Mouse (Mus musculus) G1E-ER4 (cell line): ENCODE measurements around the gene Asap2. TPM values are rescaled to one million over a fixed set of nuclear protein-coding genes. Genes with fewer than 3 reads are reported as not detected.
"Not testable (repeated sequence)": the region's sequence is repeated elsewhere in the genome, so short reads cannot be mapped to it uniquely, and the experiment has no call there.

Experiments used
- GATA1 ChIP-seq: IDR thresholded peaks from one replicate; pipeline ENCODE4 v1.8.0; 2012; ENCODE audit warnings: low read length, inconsistent platforms
- polyA plus RNA-seq: library from polyadenylated mRNA; stranded (reverse); fragments of >175 nt; gene quantifications from 2 replicates; pipeline ENCODE4 v1.2.3, GENCODE M21; 2012

Gene Asap2
- polyA plus RNA-seq, result not detected in 2 replicates

GRCm38 (mm10) chr12:20990132-20990531 lies at the start of gene Asap2:
Gene Asap2 (plus strand): TSS chr12:20990459.
- not testable (repeated sequence) for TF ChIP-seq GATA1

GRCm38 (mm10) chr12:21111476-21112452 lies 121.5 kb downstream of the Asap2 start:
- no peak for TF ChIP-seq GATA1

GRCm38 (mm10) chr12:21112453-21112857 lies 122.2 kb downstream of the Asap2 start:
- no peak for TF ChIP-seq GATA1

GRCm38 (mm10) chr12:21119446-21119845 lies 129.2 kb downstream of the Asap2 start:
- no peak for TF ChIP-seq GATA1

GRCm38 (mm10) chr12:21122818-21123217 lies 132.6 kb downstream of the Asap2 start:
- TF ChIP-seq GATA1, result no peak

- no peak for TF ChIP-seq GATA1
Observed at GRCm38 (mm10) chr12:21123647-21124046, 133.4 kb downstream of the Asap2 start.

GRCm38 (mm10) chr12:21125675-21126470 lies 135.6 kb downstream of the Asap2 start:
- TF ChIP-seq GATA1, result no peak

GRCm38 (mm10) chr12:21126516-21126915 lies 136.3 kb downstream of the Asap2 start:
- no peak for TF ChIP-seq GATA1

- TF ChIP-seq GATA1, result no peak
Observed at GRCm38 (mm10) chr12:21128930-21129869, 138.9 kb downstream of the Asap2 start.

- no peak for TF ChIP-seq GATA1
Observed at GRCm38 (mm10) chr12:21130274-21130823, 140.1 kb downstream of the Asap2 start.

GRCm38 (mm10) chr12:21132537-21132936 lies 142.3 kb downstream of the Asap2 start:
- TF ChIP-seq GATA1, result no peak

- TF ChIP-seq GATA1, result no peak
Observed at GRCm38 (mm10) chr12:21133031-21133430, 142.8 kb downstream of the Asap2 start.

- TF ChIP-seq GATA1, result no peak
Observed at GRCm38 (mm10) chr12:21133972-21134859, 144.0 kb downstream of the Asap2 start.

- no peak for TF ChIP-seq GATA1
Observed at GRCm38 (mm10) chr12:21135651-21136461, 145.6 kb downstream of the Asap2 start.
